In the genomic region with DNA sequence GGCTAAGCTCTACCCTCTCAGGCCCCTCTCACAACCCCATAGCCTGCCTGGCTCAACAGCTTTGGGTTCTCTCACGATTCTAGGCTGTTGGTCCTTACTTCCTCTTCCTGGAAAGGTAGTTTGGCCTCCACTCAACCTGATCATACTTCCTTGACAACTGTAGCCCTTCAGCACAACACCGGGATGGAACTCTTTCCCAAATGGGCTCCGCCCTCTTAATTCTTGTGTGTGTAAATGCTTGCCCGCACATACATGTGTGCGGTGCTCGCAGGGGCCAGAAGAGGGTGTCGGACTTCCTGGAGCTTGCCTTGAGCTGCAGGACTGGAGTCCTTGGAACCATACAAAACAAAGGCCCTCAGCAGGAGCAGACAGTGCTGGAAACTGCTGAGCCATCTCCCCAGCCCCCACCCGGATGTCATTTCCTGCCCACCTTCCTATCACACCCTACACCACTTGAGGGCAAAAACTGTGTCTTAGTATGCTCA, we compare ENCODE assay signal across 8 mouse cellular contexts. TPM values are rescaled to one million over a fixed set of nuclear protein-coding genes. Genes with fewer than 3 reads are reported as not detected.
DNase-seq lines count a peak whose midpoint lies in the region; ATAC-seq and TF ChIP-seq lines count a peak whose summit lies in the region.

No protein-coding gene starts in this region.

- DNase-seq in adrenal gland, adult 2 months, result peak; percentile 54
- no peak for DNase-seq in adrenal gland, adult 18-20 months (ENCODE audit: low spot score in 2 of 2)
- peak; percentile 61 to 62 for DNase-seq in spleen, postnatal 36 days (ENCODE audit: low spot score in 2 of 2)
- no peak for DNase-seq in spleen, adult 12 weeks (ENCODE audit: low spot score)
- DNase-seq in lung, postnatal 0 days (ENCODE audit: low spot score), result peak; percentile 51
- no peak for DNase-seq in right cerebral cortex, postnatal 36 days (ENCODE audit: low spot score in 2 of 2)
- no peak for DNase-seq in left cerebral cortex, adult 9 months (ENCODE audit: low spot score in 2 of 2)
- DNase-seq in left cerebral cortex, adult 11 months (ENCODE audit: low spot score), result no peak

- TF ChIP-seq EP300 in lung, postnatal 0 days (IDR thresholded peaks at IDR 0.05), result no peak

- peak; percentile 59 for ATAC-seq in lung, postnatal 0 days

- TF ChIP-seq CTCF in lung, postnatal 0 days (IDR thresholded peaks at IDR 0.05), result peak; percentile 47

- H3K27me3 ChIP-seq in lung, postnatal 0 days (replicated peaks; ENCODE audit: insufficient read depth, low read length), result no peaks in the 10 kb centered on the region

- no peak overlapping the region for H3K9ac ChIP-seq in lung, postnatal 0 days (replicated peaks; ENCODE audit: low read depth)

- no peak overlapping the region for H3K4me3 ChIP-seq in lung, postnatal 0 days (ENCODE audit: low read depth, low read length)

- peaks cover 16% of the 10 kb centered on the region for H3K4me1 ChIP-seq in lung, postnatal 0 days (ENCODE audit: insufficient read depth, low read depth, low read length)

- no peaks in the 10 kb centered on the region for H3K9me3 ChIP-seq in lung, postnatal 0 days (ENCODE audit: low read length)

- H3K27ac ChIP-seq in lung, postnatal 0 days (ENCODE audit: low read length), result no peak overlapping the region

- WGBS in lung, postnatal 0 days, result 55% methylated on average over 8 of the region's 8 CpGs

- no peak overlapping the region for H3K4me2 ChIP-seq in lung, postnatal 0 days (replicated peaks; ENCODE audit: low read depth, low read length)

- H3K36me3 ChIP-seq in lung, postnatal 0 days (ENCODE audit: insufficient read depth, low read length), result no peaks in the 10 kb centered on the region

RNA-seq across cellular contexts. Expression of a gene that starts 11.0 kb away (rescaled TPM):
- 10 to 100 TPM; 59.7 to 73.4 TPM for total RNA-seq in adrenal gland, adult 2 months (2021)
- 34.3 and 35.6 TPM in 2 replicates for polyA plus RNA-seq in adrenal gland, adult 2 months (2012; rRNA removed)
- total RNA-seq in adrenal gland, adult 18-20 months (2021), result 10 to 100 TPM; 54.8 to 63.6 TPM
- polyA plus RNA-seq in lung, postnatal 0 days (2015; fragmentation: Nextera tagmentation; extraction: Ambion mirVana), result 7.2 and 10.0 TPM in 2 replicates

RNA-seq across cellular contexts. Expression of a gene that starts 21.3 kb away (rescaled TPM):
- 10 to 100 TPM; 54.9 to 55.8 TPM for total RNA-seq in adrenal gland, adult 2 months (2021)
- 18.2 and 21.7 TPM in 2 replicates for polyA plus RNA-seq in adrenal gland, adult 2 months (2012; rRNA removed)
- 10 to 100 TPM; 52.7 to 60.2 TPM for total RNA-seq in adrenal gland, adult 18-20 months (2021)
- 26.2 TPM in 2 replicates for polyA plus RNA-seq in lung, postnatal 0 days (2015; fragmentation: Nextera tagmentation; extraction: Ambion mirVana)

Comparison
In these comparisons a context has a peak if more than half of its experiments do, and no peak if none do; other contexts are left out.
1. DNase-seq: peak in adrenal gland, adult 2 months (single experiment), spleen, postnatal 36 days (2 of 2) and lung, postnatal 0 days (single experiment); none in adrenal gland, adult 18-20 months (0 of 2), spleen, adult 12 weeks (single experiment), right cerebral cortex, postnatal 36 days (0 of 2), left cerebral cortex, adult 9 months (0 of 2) and left cerebral cortex, adult 11 months (single experiment).